Mouse (Mus musculus): ENCODE results near the gene Ip6k3. TPM values are rescaled to one million over a fixed set of nuclear protein-coding genes. Genes with fewer than 3 reads are reported as not detected.
A peak's percentile ranks its signal among the peaks of the same experiment; 100 is the strongest.

Gene Ip6k3
- total RNA-seq, 1 experiment = 0.27 TPM

DNA sequence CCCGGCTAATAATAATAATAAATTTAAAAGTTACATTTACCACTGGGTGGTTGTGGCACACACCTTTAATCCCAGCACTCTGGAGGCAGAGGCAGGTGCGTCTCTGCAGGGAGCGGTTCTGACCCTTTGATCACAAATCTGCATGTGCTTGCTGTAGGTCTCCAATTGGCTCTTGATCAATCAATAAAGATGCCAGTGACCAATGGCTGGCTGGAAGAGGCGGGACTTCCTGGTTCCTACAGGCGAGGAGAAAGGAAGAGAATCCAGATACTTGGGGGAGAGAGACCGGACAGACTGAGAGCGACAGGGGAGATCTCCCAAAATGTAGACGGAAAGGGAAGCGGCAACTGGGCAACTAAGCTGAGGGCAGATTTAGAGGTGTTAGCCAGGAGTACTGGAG, 10.4 kb upstream of the Ip6k3 start:
- Histone ChIP-seq H3K36me3 (ENCODE audit: control insufficient read depth, insufficient read depth, low read length, poor library complexity, severe bottlenecking) (no peaks in the 10 kb centered on the region), H3K9ac (ENCODE audit: insufficient read depth, low read depth, low read length, poor library complexity, severe bottlenecking) (peak overlapping the region; percentile 78), H3K4me3 (ENCODE audit: insufficient read depth in 1 of 2, low read depth in 1 of 2, low read length in 2 of 2, poor library complexity in 1 of 2, severe bottlenecking in 1 of 2) (peak overlapping the region; percentile 68 to 77), H3K4me1 (ENCODE audit: control insufficient read depth in 2 of 2, insufficient read depth in 2 of 2, low read length in 2 of 2, poor library complexity in 1 of 2) (peaks cover 6 to 8% of the 10 kb centered on the region in 2 experiments; a peak in 3 of 4 replicates), H3K9me3 (ENCODE audit: control insufficient read depth, insufficient read depth, low read depth, low read length) (no peaks in the 10 kb centered on the region), H3K27ac (ENCODE audit: insufficient read depth, low read depth, low read length, poor library complexity, severe bottlenecking) (peak overlapping the region; percentile 85)
- TF ChIP-seq ZNF384 (IDR thresholded peaks at IDR 0.05; ENCODE audit: low read depth, low read length) = no peak
- no peak for TF ChIP-seq ZC3H11A (IDR thresholded peaks at IDR 0.05; ENCODE audit: borderline replicate concordance, low read depth, low read length)
- peak; percentile 86 for TF ChIP-seq CHD2 (IDR thresholded peaks at IDR 0.05; ENCODE audit: low read depth, low read length)
- in situ Hi-C loops (cut with MboI; ENCODE audit: low sequenced_read_pairs in 2 of 2, unreplicated experiment in 2 of 2) = loop anchor here in 1 of 2 experiments (25.0 kb wide), 1 partner anchor 334 kb away; the partner anchor contains the start of gene Grm4
- DNase-seq (ENCODE audit: low read depth, low spot score) = peak; percentile 89

DNA sequence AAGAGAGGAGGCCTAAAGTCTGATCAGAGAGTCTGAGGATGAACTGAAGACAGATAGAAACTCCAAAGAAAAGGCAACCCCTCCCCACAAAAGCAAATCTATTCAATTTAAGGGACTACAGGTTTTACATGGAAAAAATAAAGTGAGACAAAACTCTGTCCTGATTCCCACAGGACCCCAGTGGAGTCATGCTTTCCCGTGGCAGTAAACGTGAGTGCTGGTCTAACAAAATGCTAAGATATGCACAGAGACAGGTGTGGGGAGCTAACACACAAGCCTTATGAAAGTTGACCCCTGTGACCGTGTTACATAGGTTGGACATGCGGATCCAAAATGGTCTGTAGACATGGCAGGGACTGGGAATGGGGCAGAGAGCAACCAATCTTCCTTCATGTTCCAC, 9.2 kb upstream of the Ip6k3 start:
- TF ChIP-seq ZC3H11A (IDR thresholded peaks at IDR 0.05; ENCODE audit: borderline replicate concordance, low read depth, low read length) (no peak), MAFK (IDR thresholded peaks at IDR 0.05; ENCODE audit: insufficient read depth, low read depth, low read length) (no peak), CHD2 (IDR thresholded peaks at IDR 0.05; ENCODE audit: low read depth, low read length) (no peak), HCFC1 (IDR thresholded peaks at IDR 0.05; ENCODE audit: borderline replicate concordance, insufficient read depth, low read length) (no peak), ZNF384 (IDR thresholded peaks at IDR 0.05; ENCODE audit: low read depth, low read length) (no peak)
- H3K36me3 ChIP-seq (ENCODE audit: control insufficient read depth, insufficient read depth, low read length, poor library complexity, severe bottlenecking) = no peaks in the 10 kb centered on the region
- no peak overlapping the region for H3K27ac ChIP-seq (ENCODE audit: insufficient read depth, low read depth, low read length, poor library complexity, severe bottlenecking)
- H3K9ac ChIP-seq (ENCODE audit: insufficient read depth, low read depth, low read length, poor library complexity, severe bottlenecking) = no peak overlapping the region
- no peaks in the 10 kb centered on the region for H3K9me3 ChIP-seq (ENCODE audit: control insufficient read depth, insufficient read depth, low read depth, low read length)
- H3K4me3 ChIP-seq (ENCODE audit: insufficient read depth in 1 of 2, low read depth in 1 of 2, low read length in 2 of 2, poor library complexity in 1 of 2, severe bottlenecking in 1 of 2) = no peak overlapping the region
- in situ Hi-C loops (cut with MboI; ENCODE audit: low sequenced_read_pairs in 2 of 2, unreplicated experiment in 2 of 2) = loop anchor here in 1 of 2 experiments (25.0 kb wide), 1 partner anchor 336 kb away; the partner anchor contains the start of gene Grm4
- H3K4me1 ChIP-seq (ENCODE audit: control insufficient read depth in 2 of 2, insufficient read depth in 2 of 2, low read length in 2 of 2, poor library complexity in 1 of 2) = peaks cover 6 to 8% of the 10 kb centered on the region in 2 experiments; a peak in 3 of 4 replicates
- DNase-seq (ENCODE audit: low read depth, low spot score) = no peak

DNA sequence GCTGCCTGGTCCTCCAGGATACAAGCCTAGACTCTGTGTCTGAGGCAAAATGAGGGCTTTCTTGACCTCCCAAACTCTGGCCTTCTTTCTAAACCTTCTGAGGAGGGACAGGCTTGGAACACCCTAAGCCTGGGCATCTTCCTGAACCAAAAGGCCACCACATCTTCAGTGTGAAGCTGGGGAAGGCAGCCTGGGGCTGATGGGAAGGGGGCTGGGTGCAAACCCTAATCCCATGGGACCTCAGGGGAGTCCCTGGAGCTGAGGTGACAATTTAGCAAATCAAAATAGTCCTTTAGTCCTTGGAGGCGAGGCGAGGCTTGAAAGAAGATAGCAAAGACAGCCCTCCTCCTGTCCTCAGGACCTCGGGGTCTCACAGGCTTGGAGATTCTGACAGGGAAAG, 8.7 kb upstream of the Ip6k3 start:
- TF ChIP-seq ZC3H11A (IDR thresholded peaks at IDR 0.05; ENCODE audit: borderline replicate concordance, low read depth, low read length) (no peak), HCFC1 (IDR thresholded peaks at IDR 0.05; ENCODE audit: borderline replicate concordance, insufficient read depth, low read length) (no peak), CHD2 (IDR thresholded peaks at IDR 0.05; ENCODE audit: low read depth, low read length) (no peak), MAFK (IDR thresholded peaks at IDR 0.05; ENCODE audit: insufficient read depth, low read depth, low read length) (no peak), ZNF384 (IDR thresholded peaks at IDR 0.05; ENCODE audit: low read depth, low read length) (no peak)
- no peaks in the 10 kb centered on the region for H3K36me3 ChIP-seq (ENCODE audit: control insufficient read depth, insufficient read depth, low read length, poor library complexity, severe bottlenecking)
- H3K4me3 ChIP-seq (ENCODE audit: insufficient read depth in 1 of 2, low read depth in 1 of 2, low read length in 2 of 2, poor library complexity in 1 of 2, severe bottlenecking in 1 of 2) = no peak overlapping the region
- in situ Hi-C loops (cut with MboI; ENCODE audit: low sequenced_read_pairs in 2 of 2, unreplicated experiment in 2 of 2) = loop anchor here in 1 of 2 experiments (25.0 kb wide), 1 partner anchor 336 kb away; the partner anchor contains the start of gene Grm4
- H3K4me1 ChIP-seq (ENCODE audit: control insufficient read depth in 2 of 2, insufficient read depth in 2 of 2, low read length in 2 of 2, poor library complexity in 1 of 2) = peaks cover 6 to 8% of the 10 kb centered on the region in 2 experiments; a peak in 3 of 4 replicates
- no peak overlapping the region for H3K27ac ChIP-seq (ENCODE audit: insufficient read depth, low read depth, low read length, poor library complexity, severe bottlenecking)
- H3K9ac ChIP-seq (ENCODE audit: insufficient read depth, low read depth, low read length, poor library complexity, severe bottlenecking) = no peak overlapping the region
- H3K9me3 ChIP-seq (ENCODE audit: control insufficient read depth, insufficient read depth, low read depth, low read length) = no peaks in the 10 kb centered on the region
- no peak for DNase-seq (ENCODE audit: low read depth, low spot score)

DNA sequence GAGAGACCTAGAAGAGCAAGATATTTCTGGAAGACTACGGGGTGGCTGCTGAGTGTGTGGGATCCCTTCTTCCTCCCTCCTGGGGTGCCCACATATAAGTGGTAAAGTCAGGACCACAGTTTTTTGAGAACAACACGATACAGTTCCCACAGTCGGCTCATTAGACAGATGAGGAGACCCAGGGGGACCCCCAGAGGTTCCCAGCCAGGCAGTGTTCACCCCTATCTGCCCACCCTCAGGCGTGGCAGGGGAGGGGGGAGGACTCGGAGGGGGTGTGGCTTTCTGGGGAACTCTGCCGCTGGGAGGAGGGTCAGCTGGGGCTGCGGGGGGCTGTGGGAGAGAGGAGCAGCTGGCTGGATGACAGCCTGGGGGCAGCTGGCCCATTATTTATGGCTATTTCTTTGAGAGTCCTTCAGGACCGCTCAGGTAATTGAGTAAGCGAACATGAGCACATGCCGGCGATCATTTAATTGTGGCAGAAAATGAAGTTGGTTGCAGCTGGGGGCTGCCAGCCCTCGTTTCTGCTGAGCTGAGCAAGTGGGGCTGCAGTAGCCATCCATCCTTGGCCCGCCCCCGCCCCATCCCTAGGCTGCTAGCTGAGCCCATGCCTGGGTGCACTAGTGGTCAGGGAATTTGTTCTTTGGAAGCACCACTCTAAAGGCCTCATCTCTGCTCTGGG, 7.7 kb upstream of the Ip6k3 start:
- no peak for DNase-seq (ENCODE audit: low read depth, low spot score)

More for the DNA sequence above, 7.7 kb upstream of the Ip6k3 start:
- H3K9me3 ChIP-seq (ENCODE audit: control insufficient read depth, insufficient read depth, low read depth, low read length) = no peaks in the 10 kb centered on the region
- H3K27ac ChIP-seq (ENCODE audit: insufficient read depth, low read depth, low read length, poor library complexity, severe bottlenecking) = no peak overlapping the region
- H3K9ac ChIP-seq (ENCODE audit: insufficient read depth, low read depth, low read length, poor library complexity, severe bottlenecking) = no peak overlapping the region
- no peak overlapping the region for H3K4me3 ChIP-seq (ENCODE audit: insufficient read depth in 1 of 2, low read depth in 1 of 2, low read length in 2 of 2, poor library complexity in 1 of 2, severe bottlenecking in 1 of 2)
- no peaks in the 10 kb centered on the region for H3K36me3 ChIP-seq (ENCODE audit: control insufficient read depth, insufficient read depth, low read length, poor library complexity, severe bottlenecking)
- in situ Hi-C loops (cut with MboI; ENCODE audit: low sequenced_read_pairs in 2 of 2, unreplicated experiment in 2 of 2) = loop anchor here in 1 of 2 experiments (25.0 kb wide), 1 partner anchor 337 kb away; the partner anchor contains the start of gene Grm4
- H3K4me1 ChIP-seq (ENCODE audit: control insufficient read depth in 2 of 2, insufficient read depth in 2 of 2, low read length in 2 of 2, poor library complexity in 1 of 2) = peaks cover 6 to 8% of the 10 kb centered on the region in 2 experiments; a peak in 3 of 4 replicates
- TF ChIP-seq CHD2 (IDR thresholded peaks at IDR 0.05; ENCODE audit: low read depth, low read length) = no peak
- TF ChIP-seq ZC3H11A (IDR thresholded peaks at IDR 0.05; ENCODE audit: borderline replicate concordance, low read depth, low read length) = no peak
- no peak for TF ChIP-seq HCFC1 (IDR thresholded peaks at IDR 0.05; ENCODE audit: borderline replicate concordance, insufficient read depth, low read length)
- TF ChIP-seq ZNF384 (IDR thresholded peaks at IDR 0.05; ENCODE audit: low read depth, low read length) = no peak
- no peak for TF ChIP-seq MAFK (IDR thresholded peaks at IDR 0.05; ENCODE audit: insufficient read depth, low read depth, low read length)

Measured in ES-E14 (cell line).